In genomic region chr6:91028256-91028655, GRCm38 (mm10) we compare ENCODE assay signal across 19 mouse cellular contexts. TPM values are rescaled to one million over a fixed set of nuclear protein-coding genes. Genes with fewer than 3 reads are reported as not detected.
A peak's percentile ranks its signal among the peaks of the same experiment; 100 is the strongest.
DNase-seq lines count a peak whose midpoint lies in the region; ATAC-seq lines count a peak whose summit lies in the region.
"Had no signal": no experiment of that assay in that cellular context is flagged by ENCODE, and none has a peak within 500 bp of the region (broad histone marks: within the 10 kb centered on the region; RNA-seq: fewer than 3 reads in every experiment).

No protein-coding gene starts in this region.

- DNase-seq in ES-CJ7 (ENCODE audit: low read depth, low spot score) (peak; percentile 50), NIH3T3 (ENCODE audit: low read depth) (peak; percentile 33), ZHBTc4 (ENCODE audit: low read depth, low spot score) (peak; percentile 48)
- no peak for DNase-seq in left cerebral cortex, adult 18-20 months (ENCODE audit: low spot score in 2 of 2)
- DNase-seq in kidney, adult 11 months, result no peak
- DNase-seq: adrenal gland, adult 2 months; adrenal gland, postnatal 10 days; adrenal gland, postnatal 25 days; cerebellum, adult 11-12 months; cerebellum, adult 2 months; cerebellum, adult 9-10 months; cerebellum, postnatal 10 days; cerebellum, postnatal 25 days had no signal

- H3K27ac ChIP-seq in intestine, embryonic 16.5 days (ENCODE audit: low read length), result no peak overlapping the region
- H3K27ac ChIP-seq: embryonic facial prominence, embryonic 10.5 days; embryonic facial prominence, embryonic 12.5 days; forebrain, embryonic 12.5 days had no signal

- H3K36me3 ChIP-seq in intestine, embryonic 16.5 days (ENCODE audit: control insufficient read depth, insufficient read depth, low read length), result no peaks in the 10 kb centered on the region
- H3K36me3 ChIP-seq: embryonic facial prominence, embryonic 12.5 days had no signal

- 88% methylated on average over 5 of the region's 5 CpGs for WGBS in intestine, embryonic 16.5 days

- no peaks in the 10 kb centered on the region for H3K4me1 ChIP-seq in intestine, embryonic 16.5 days (ENCODE audit: control insufficient read depth, insufficient read depth, low read length)
- H3K4me1 ChIP-seq: embryonic facial prominence, embryonic 10.5 days had no signal

- no peak overlapping the region for H3K4me3 ChIP-seq in intestine, embryonic 16.5 days (ENCODE audit: low read length)
- H3K4me3 ChIP-seq: embryonic facial prominence, embryonic 10.5 days; embryonic facial prominence, embryonic 12.5 days; forebrain, embryonic 12.5 days had no signal

- H3K4me2 ChIP-seq in intestine, embryonic 16.5 days (ENCODE audit: low read depth, low read length), result no peak overlapping the region
- H3K4me2 ChIP-seq: embryonic facial prominence, embryonic 12.5 days; forebrain, embryonic 12.5 days had no signal

- no peaks in the 10 kb centered on the region for H3K9me3 ChIP-seq in intestine, embryonic 16.5 days (ENCODE audit: control insufficient read depth, low read length)
- H3K9me3 ChIP-seq: embryonic facial prominence, embryonic 10.5 days; embryonic facial prominence, embryonic 12.5 days; forebrain, embryonic 12.5 days had no signal

- H3K27me3 ChIP-seq in intestine, embryonic 16.5 days (replicated peaks; ENCODE audit: control insufficient read depth, insufficient read depth, low read length), result no peaks in the 10 kb centered on the region
- H3K27me3 ChIP-seq: embryonic facial prominence, embryonic 12.5 days; forebrain, embryonic 12.5 days had no signal

- no peak overlapping the region for H3K9ac ChIP-seq in intestine, embryonic 16.5 days (ENCODE audit: low read depth, low read length)
- H3K9ac ChIP-seq: embryonic facial prominence, embryonic 12.5 days; forebrain, embryonic 12.5 days had no signal

- ATAC-seq in intestine, embryonic 16.5 days, result no peak
- ATAC-seq: forebrain, embryonic 14.5 days; forebrain, embryonic 16.5 days had no signal

RNA-seq across cellular contexts. Expression of gene Iqsec1, which starts 39.8 kb away (rescaled TPM):
- polyA plus RNA-seq in intestine, embryonic 16.5 days (2015; fragmentation: Nextera tagmentation; extraction: Ambion mirVana), result 6.4 and 7.3 TPM in 2 replicates
- total RNA-seq in left cerebral cortex, adult 18-20 months (2021), result 100 to 1,000 TPM; 343 TPM

Comparison
In these comparisons a context has a peak if more than half of its experiments do, and no peak if none do; other contexts are left out.
1. DNase-seq: peak in ES-CJ7 (single experiment), NIH3T3 (single experiment) and ZHBTc4 (single experiment); none in left cerebral cortex, adult 18-20 months (0 of 2) and kidney, adult 11 months (single experiment).